Mouse (Mus musculus) liver, postnatal 0 days (tissue): ENCODE data around the gene Dppa1.

ENCODE experiments used
- CTCF ChIP-seq: sonication (generic); IDR thresholded peaks from 2 replicates; pipeline ENCODE4 v1.5.1; 2016; ENCODE audit warnings: antibody characterized with exemption, low read depth
- EP300 ChIP-seq: IDR thresholded peaks from 2 replicates; pipeline ENCODE4 v1.6.1; 2016; ENCODE audit warnings: antibody characterized with exemption, low read depth, mild to moderate bottlenecking

DNA sequence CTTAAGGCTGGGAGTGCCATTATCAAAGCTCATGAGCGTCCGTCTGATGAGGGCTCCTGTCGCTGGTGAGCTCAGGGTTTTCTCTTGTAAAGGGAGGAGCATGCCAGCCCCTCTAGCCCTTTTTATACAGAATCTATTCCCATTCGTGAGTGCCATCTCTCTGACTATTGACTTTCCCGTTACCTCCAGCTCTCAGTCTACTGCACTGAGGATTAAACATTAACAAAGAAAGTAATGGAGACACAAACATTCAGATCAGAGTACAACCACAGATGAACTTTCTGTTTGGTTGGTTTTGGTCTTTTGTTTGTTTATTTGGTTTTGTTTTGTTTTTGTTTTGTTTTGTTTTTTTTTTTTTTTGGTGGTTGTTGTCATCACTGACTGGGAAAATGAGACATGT, 46.3 kb downstream of the Dppa1 start:
- TF ChIP-seq CTCF: no peak
- TF ChIP-seq EP300: no peak
